Mouse (Mus musculus): Measurements from ENCODE around the gene Hira. TPM values are rescaled to one million over a fixed set of nuclear protein-coding genes. Genes with fewer than 3 reads are reported as not detected.

Hira gene
- 10 to 100 TPM; 10.8 to 26.7 TPM for polyA plus RNA-seq (2012; fragmentation: generic; extraction: Trizol)

GRCm38 (mm10) chr16:18876442-18877308 is at the start of gene Hira, which contains the start of gene Mrpl40:
Hira (plus strand) TSS chr16:18877037.
Mrpl40 (minus strand) TSS chr16:18876862.

GRCm38 (mm10) chr16:18836468-18837208 is 40.2 kb upstream of the Hira start, which contains the start of the genes 2510002D24Rik and Gm28539:
2510002D24Rik (plus strand) TSS chr16:18836578.
Gm28539 (plus strand) TSS chr16:18836584.

Other genes with a start within 250 kb of the Hira start
- gene Sept5, start 247.1 kb upstream of the Hira start, polyA plus RNA-seq (2012; fragmentation: generic; extraction: Trizol) = 10 to 100 TPM; 56.1 to 93.6 TPM
- gene Cldn5, start 100.2 kb upstream of the Hira start, polyA plus RNA-seq (2012; fragmentation: generic; extraction: Trizol) = not detected
- 10 to 100 TPM in 1 of 2 experiments, 1 to 10 TPM in 1; 5.7 to 31.1 TPM for gene Ufd1, start 65.3 kb upstream of the Hira start, polyA plus RNA-seq (2012; fragmentation: generic; extraction: Trizol)
- gene Cdc45, start 65.0 kb upstream of the Hira start, polyA plus RNA-seq (2012; fragmentation: generic; extraction: Trizol) = 10 to 100 TPM; 12.4 to 23.8 TPM
- 1 to 10 TPM; 2.7 to 8.8 TPM for gene 2510002D24Rik, start 40.5 kb upstream of the Hira start, polyA plus RNA-seq (2012; fragmentation: generic; extraction: Trizol)
- gene Gm28539, start 40.5 kb upstream of the Hira start, polyA plus RNA-seq (2012; fragmentation: generic; extraction: Trizol) = not detected
- gene Mrpl40, start 175 bp upstream of the Hira start, polyA plus RNA-seq (2012; fragmentation: generic; extraction: Trizol) = 10 to 100 TPM; 39.1 to 44.0 TPM

Data from C3H10T1/2 (cell line).